Mouse (Mus musculus): ENCODE measurements around the gene Atad5.
"Not testable (repeated sequence)": the region's sequence is repeated elsewhere in the genome, so short reads cannot be mapped to it uniquely, and the experiment has no call there.

Atad5 gene

GRCm38 (mm10) chr11:80148974-80149373, 59.8 kb downstream of the Atad5 start:
- not testable (repeated sequence) for DNase-seq (ENCODE audit: low read depth)

- DNase-seq (ENCODE audit: low read depth), result no peak
Measured at GRCm38 (mm10) chr11:80149412-80150023, 60.3 kb downstream of the Atad5 start.

GRCm38 (mm10) chr11:80150566-80150965, 61.4 kb downstream of the Atad5 start:
- peak; percentile 34 for DNase-seq (ENCODE audit: low read depth)

- DNase-seq (ENCODE audit: low read depth), result peak; percentile 61
Measured at GRCm38 (mm10) chr11:80151541-80151940, 62.3 kb downstream of the Atad5 start.

- DNase-seq (ENCODE audit: low read depth), result no peak
Measured at GRCm38 (mm10) chr11:80152376-80152775, 63.2 kb downstream of the Atad5 start.

- no peak for DNase-seq (ENCODE audit: low read depth)
Measured at GRCm38 (mm10) chr11:80153857-80154495, 64.8 kb downstream of the Atad5 start, which contains the start of gene Adap2. TSS of gene Adap2 (plus strand) at chr11:80154105.

- DNase-seq (ENCODE audit: low read depth), result no peak
Measured at GRCm38 (mm10) chr11:80154501-80154900, 65.3 kb downstream of the Atad5 start.

GRCm38 (mm10) chr11:80155541-80155940, 66.3 kb downstream of the Atad5 start:
- no peak for DNase-seq (ENCODE audit: low read depth)

- DNase-seq (ENCODE audit: low read depth), result no peak
Measured at GRCm38 (mm10) chr11:80155961-80156360, 66.8 kb downstream of the Atad5 start.

- peak; percentile 44 for DNase-seq (ENCODE audit: low read depth)
Measured at GRCm38 (mm10) chr11:80156841-80157240, 67.6 kb downstream of the Atad5 start.

GRCm38 (mm10) chr11:80159018-80159417, 69.8 kb downstream of the Atad5 start:
- DNase-seq (ENCODE audit: low read depth), result no peak

- no peak for DNase-seq (ENCODE audit: low read depth)
Measured at GRCm38 (mm10) chr11:80161041-80161440, 71.8 kb downstream of the Atad5 start.

GRCm38 (mm10) chr11:80163362-80164116, 74.3 kb downstream of the Atad5 start:
- DNase-seq (ENCODE audit: low read depth), result peak; percentile 20

- no peak for DNase-seq (ENCODE audit: low read depth)
Measured at GRCm38 (mm10) chr11:80164224-80164623, 75.0 kb downstream of the Atad5 start.

GRCm38 (mm10) chr11:80168121-80168520, 78.9 kb downstream of the Atad5 start:
- DNase-seq (ENCODE audit: low read depth), result no peak

- DNase-seq (ENCODE audit: low read depth), result no peak
Measured at GRCm38 (mm10) chr11:80168611-80169249, 79.5 kb downstream of the Atad5 start.

GRCm38 (mm10) chr11:80169629-80170028, 80.4 kb downstream of the Atad5 start:
- no peak for DNase-seq (ENCODE audit: low read depth)

GRCm38 (mm10) chr11:80170351-80170750, 81.2 kb downstream of the Atad5 start:
- DNase-seq (ENCODE audit: low read depth), result no peak

GRCm38 (mm10) chr11:80171884-80172283, 82.7 kb downstream of the Atad5 start:
- DNase-seq (ENCODE audit: low read depth), result peak; percentile 27

GRCm38 (mm10) chr11:80173963-80174670, 84.9 kb downstream of the Atad5 start:
- DNase-seq (ENCODE audit: low read depth), result no peak

- DNase-seq (ENCODE audit: low read depth), result peak; percentile 37
Measured at GRCm38 (mm10) chr11:80176911-80177895, 88.0 kb downstream of the Atad5 start.
